Mouse (Mus musculus) heart, adult 2 months (tissue): ENCODE data around the gene Rps27a. TPM values are rescaled to one million over a fixed set of nuclear protein-coding genes. Genes with fewer than 3 reads are reported as not detected.

ENCODE experiments used
- DNase-seq, 2 experiments: peaks; one replicate each; pipeline ENCODE4 v3.0.0; 2021
- H3K27ac ChIP-seq: fragments of 200-600 bp; 2 replicates; pipeline ENCODE4 v1.8.1; 2022
- H3K27me3 ChIP-seq: fragments of 200-500 bp; 2 replicates; pipeline ENCODE4 v1.6.1; 2012; ENCODE audit warnings: mild to moderate bottlenecking, low read length, inconsistent platforms, mixed read lengths; ENCODE audit not compliant: control insufficient read depth, insufficient read depth
- H3K36me3 ChIP-seq: fragments of 200-500 bp; 2 replicates; pipeline ENCODE4 v1.6.1; 2012; ENCODE audit warnings: low read length, inconsistent platforms; ENCODE audit not compliant: control insufficient read depth, insufficient read depth
- H3K4me1 ChIP-seq: fragments of 200-500 bp; 2 replicates; pipeline ENCODE4 v1.6.1; 2011; ENCODE audit warnings: low read length; ENCODE audit not compliant: control insufficient read depth, insufficient read depth
- H3K4me3 ChIP-seq: fragments of 200-600 bp; 2 replicates; pipeline ENCODE4 v1.8.1; 2022
- H3K79me2 ChIP-seq: fragments of 200-500 bp; replicated peaks from 2 replicates; pipeline ENCODE4 v1.6.1; 2012; ENCODE audit warnings: mild to moderate bottlenecking, inconsistent platforms, low read length, moderate library complexity, mixed read lengths; ENCODE audit not compliant: control insufficient read depth, insufficient read depth
- H3K9ac ChIP-seq: fragments of 200-500 bp; 2 replicates; pipeline ENCODE4 v1.6.1; 2012; ENCODE audit warnings: low read depth, mild to moderate bottlenecking, control low read depth, inconsistent platforms, low read length, mixed read lengths
- CTCF ChIP-seq: fragments of 200-600 bp; IDR thresholded peaks from 2 replicates; pipeline ENCODE4 v1.8.1; 2022; ENCODE audit warnings: antibody characterized with exemption, mild to moderate bottlenecking, moderate library complexity
- EP300 ChIP-seq: fragments of 200-500 bp; IDR thresholded peaks from 2 replicates; pipeline ENCODE4 v1.6.1; 2011; ENCODE audit warnings: low read depth, low read length, control low read depth; ENCODE audit not compliant: insufficient read depth
- POLR2A ChIP-seq: fragments of 200-500 bp; IDR thresholded peaks from 2 replicates; pipeline ENCODE4 v1.6.1; 2011; ENCODE audit warnings: mild to moderate bottlenecking, low read depth, low read length, control low read depth; ENCODE audit not compliant: insufficient read depth
- WGBS: fragments of 180-500 bp; shearing (Covaris S2); methylation state at CpG from one replicate; pipeline ENCODE4 v1.1.7; 2018; 5-methylcytosine and 5-hydroxymethylcytosine counted together
- intact Hi-C: fragments of 180-260 bp; cut with DNase I; formaldehyde crosslinking; loops from one replicate; pipeline ENCODE4 v1.15.1; 2025
- polyA plus RNA-seq: library from polyadenylated mRNA; depleted of rRNA; stranded (reverse); fragments of >200 nt; gene quantifications from 2 replicates; pipeline ENCODE4 v1.2.3, GENCODE M21; 2012
- total RNA-seq, 2 experiments: library from RNA; stranded (reverse); gene quantifications; 2 replicates each; pipeline ENCODE4 v1.2.3; 2021

Gene Rps27a
- total and polyA plus RNA-seq, 3 experiments = 95.6 to 481 (median 419) TPM

GRCm38 (mm10) chr11:29563406-29563805 is 15.5 kb upstream of the Rps27a start:
- WGBS = 74% methylated on average over 2 of the region's 2 CpGs
- no peak for DNase-seq
- TF ChIP-seq POLR2A (no peak), CTCF (no peak), EP300 (no peak)

DNA sequence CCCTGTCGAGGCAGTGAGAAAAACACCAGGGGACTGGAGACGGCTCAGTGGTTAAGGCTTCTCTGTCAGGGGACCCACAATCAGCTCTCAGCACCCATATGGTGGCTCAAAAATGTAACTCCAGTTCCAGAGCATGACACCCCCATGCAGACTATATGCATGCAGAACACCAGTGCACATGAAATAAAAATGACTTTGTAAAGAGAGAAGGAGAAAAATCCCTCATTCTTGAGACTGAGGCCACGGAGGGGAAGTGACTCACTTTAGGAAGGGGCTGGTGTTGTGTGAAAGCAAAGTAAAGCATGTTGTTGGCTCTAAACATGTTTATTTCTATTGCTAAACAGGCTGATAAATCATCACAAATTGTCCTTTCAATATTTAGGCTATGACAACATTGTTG is 13.1 kb upstream of the Rps27a start:
- Histone ChIP-seq H3K27me3 (no peaks in the 10 kb centered on the region), H3K79me2 (no peaks in the 10 kb centered on the region), H3K27ac (no peak overlapping the region), H3K9ac (no peak overlapping the region), H3K4me3 (no peak overlapping the region), H3K36me3 (no peaks in the 10 kb centered on the region), H3K4me1 (no peaks in the 10 kb centered on the region)
- intact Hi-C loops = no loop called here
- DNase-seq = no peak
- TF ChIP-seq EP300 = no peak
- TF ChIP-seq CTCF = no peak
- no peak for TF ChIP-seq POLR2A
- 88% methylated on average over 3 of the region's 3 CpGs for WGBS

More at GRCm38 (mm10) chr11:29563406-29563805, 15.5 kb upstream of the Rps27a start:
- intact Hi-C loops = no loop called here
- Histone ChIP-seq H3K79me2 (no peaks in the 10 kb centered on the region), H3K36me3 (no peaks in the 10 kb centered on the region), H3K9ac (no peak overlapping the region), H3K4me1 (no peaks in the 10 kb centered on the region), H3K27me3 (no peaks in the 10 kb centered on the region), H3K27ac (no peak overlapping the region), H3K4me3 (no peak overlapping the region)

DNA sequence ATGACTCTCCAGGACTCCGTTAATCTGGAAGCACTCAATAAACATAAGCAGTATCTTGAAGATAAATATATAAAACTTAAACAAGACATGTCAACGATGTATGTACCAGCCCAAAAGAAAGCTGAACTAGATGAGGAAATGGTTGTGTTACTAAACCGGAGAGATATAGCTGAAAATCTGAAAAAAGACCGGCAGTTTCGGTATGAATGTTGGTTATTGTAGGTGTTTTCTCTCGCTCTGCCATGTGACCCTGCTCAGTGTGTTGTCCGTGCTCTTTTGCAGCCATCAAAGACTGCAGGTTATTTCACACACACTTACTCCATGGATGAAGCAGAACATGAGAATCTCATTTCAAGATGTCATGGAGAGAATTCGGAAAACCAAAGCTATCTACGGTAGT is 12.5 kb upstream of the Rps27a start:
- no peaks in the 10 kb centered on the region for H3K4me1 ChIP-seq
- H3K27me3 ChIP-seq = no peaks in the 10 kb centered on the region
- H3K9ac ChIP-seq = no peak overlapping the region
- 80% methylated on average over 9 of the region's 9 CpGs for WGBS
- H3K36me3 ChIP-seq = no peaks in the 10 kb centered on the region
- DNase-seq = no peak
- H3K79me2 ChIP-seq = no peaks in the 10 kb centered on the region
- H3K27ac ChIP-seq = no peak overlapping the region
- TF ChIP-seq POLR2A (no peak), EP300 (no peak), CTCF (no peak)
- intact Hi-C loops = no loop called here
- H3K4me3 ChIP-seq = no peak overlapping the region

DNA sequence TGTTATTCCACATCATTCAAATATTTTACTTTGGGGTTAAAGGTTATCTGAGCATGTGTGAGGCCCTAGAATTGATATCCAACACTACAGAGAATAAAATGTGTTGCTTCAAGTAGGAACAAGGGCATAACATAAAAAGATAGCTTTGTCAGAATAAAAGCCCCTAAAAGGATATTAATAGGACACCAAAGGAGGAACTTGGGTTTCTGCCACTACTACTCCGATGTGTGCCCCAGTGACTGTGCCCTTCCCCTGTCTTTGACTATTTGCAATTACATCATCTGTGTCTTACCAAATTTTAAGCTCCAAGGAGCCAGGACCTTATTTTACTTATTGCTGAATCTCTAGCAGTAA is 1.5 kb upstream of the Rps27a start:
- Histone ChIP-seq H3K36me3 (peaks cover 12% of the 10 kb centered on the region), H3K27me3 (no peaks in the 10 kb centered on the region), H3K9ac (no peak overlapping the region), H3K4me3 (no peak overlapping the region), H3K27ac (no peak overlapping the region), H3K79me2 (no peaks in the 10 kb centered on the region), H3K4me1 (peaks cover 1% of the 10 kb centered on the region)
- intact Hi-C loops = loop anchor here (5.0 to 10.0 kb wide), 2 partner anchors 177 to 475 kb away; partner anchors contain the start of genes Ccdc88a and Eml6
- peak; percentile 32 for TF ChIP-seq CTCF
- no peak for TF ChIP-seq POLR2A
- WGBS = 44% methylated on average over 1 of the region's 1 CpGs
- DNase-seq = no peak

GRCm38 (mm10) chr11:29548504-29549424 is 855 bp upstream of the Rps27a start:
- Histone ChIP-seq H3K79me2 (no peaks in the 10 kb centered on the region), H3K4me1 (peaks cover 1% of the 10 kb centered on the region), H3K36me3 (peaks cover 17% of the 10 kb centered on the region), H3K9ac (peak overlapping the region; percentile 58), H3K27ac (peak overlapping the region; percentile 94), H3K27me3 (no peaks in the 10 kb centered on the region), H3K4me3 (peak overlapping the region; percentile 82)
- no peak for DNase-seq
- intact Hi-C loops = loop anchor here (1.0 to 10.0 kb wide), 3 partner anchors 146 to 476 kb away; partner anchors contain the start of genes Ccdc88a and Eml6
- no peak for TF ChIP-seq EP300
- TF ChIP-seq CTCF = no peak
- TF ChIP-seq POLR2A = no peak
- 23% methylated on average over 23 of the region's 23 CpGs for WGBS

DNA sequence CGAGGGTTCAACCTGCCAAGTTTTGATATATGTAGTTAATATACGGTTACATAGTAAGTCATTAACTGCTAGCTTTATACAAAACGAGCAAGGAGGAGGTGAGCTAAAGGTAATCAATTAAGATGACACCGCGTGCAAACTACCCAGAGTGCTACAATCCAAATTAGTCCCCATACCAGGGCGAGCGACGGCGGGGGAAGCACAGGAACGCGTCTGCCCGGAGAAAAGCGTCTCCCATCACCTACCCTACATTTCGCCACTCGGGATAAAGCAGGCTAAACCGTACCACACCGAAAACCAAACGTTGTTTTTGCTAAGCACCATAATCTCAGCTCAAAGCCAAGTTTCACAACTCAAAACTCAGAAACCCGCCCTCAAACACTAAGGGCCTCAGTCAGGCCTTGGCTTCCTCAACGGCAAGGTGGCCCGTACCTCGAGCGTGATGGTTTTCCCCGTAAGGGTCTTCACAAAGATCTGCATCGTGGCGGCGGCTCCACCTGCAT is 609 bp downstream of the Rps27a start:
- Histone ChIP-seq H3K36me3 (peaks cover 18% of the 10 kb centered on the region), H3K4me1 (peaks cover 1% of the 10 kb centered on the region), H3K79me2 (no peaks in the 10 kb centered on the region), H3K9ac (peak overlapping the region; percentile 70), H3K4me3 (peak overlapping the region; percentile 82), H3K27me3 (no peaks in the 10 kb centered on the region), H3K27ac (peak overlapping the region; percentile 94)
- intact Hi-C loops = loop anchor here (5.0 to 10.0 kb wide), 2 partner anchors 175 to 478 kb away; partner anchors contain the start of genes Ccdc88a and Eml6
- no peak for DNase-seq
- no peak for TF ChIP-seq CTCF
- no peak for TF ChIP-seq POLR2A
- no peak for TF ChIP-seq EP300
- under 1% methylated on average over 27 of the region's 27 CpGs for WGBS
